Mouse (Mus musculus) heart, adult 2 months (tissue): Measurements from ENCODE around the gene Sost. TPM values are rescaled to one million over a fixed set of nuclear protein-coding genes. Genes with fewer than 3 reads are reported as not detected.

Source experiments
- DNase-seq, 2 experiments: peaks; one replicate each; pipeline ENCODE4 v3.0.0; 2021
- H3K27ac ChIP-seq: fragments of 200-600 bp; 2 replicates; pipeline ENCODE4 v1.8.1; 2022
- H3K27me3 ChIP-seq: fragments of 200-500 bp; 2 replicates; pipeline ENCODE4 v1.6.1; 2012; ENCODE audit warnings: mild to moderate bottlenecking, low read length, inconsistent platforms, mixed read lengths; ENCODE audit not compliant: control insufficient read depth, insufficient read depth
- H3K36me3 ChIP-seq: fragments of 200-500 bp; 2 replicates; pipeline ENCODE4 v1.6.1; 2012; ENCODE audit warnings: low read length, inconsistent platforms; ENCODE audit not compliant: control insufficient read depth, insufficient read depth
- H3K4me1 ChIP-seq: fragments of 200-500 bp; 2 replicates; pipeline ENCODE4 v1.6.1; 2011; ENCODE audit warnings: low read length; ENCODE audit not compliant: control insufficient read depth, insufficient read depth
- H3K4me3 ChIP-seq: fragments of 200-600 bp; 2 replicates; pipeline ENCODE4 v1.8.1; 2022
- H3K79me2 ChIP-seq: fragments of 200-500 bp; replicated peaks from 2 replicates; pipeline ENCODE4 v1.6.1; 2012; ENCODE audit warnings: mild to moderate bottlenecking, inconsistent platforms, low read length, moderate library complexity, mixed read lengths; ENCODE audit not compliant: control insufficient read depth, insufficient read depth
- H3K9ac ChIP-seq: fragments of 200-500 bp; 2 replicates; pipeline ENCODE4 v1.6.1; 2012; ENCODE audit warnings: low read depth, mild to moderate bottlenecking, control low read depth, inconsistent platforms, low read length, mixed read lengths
- CTCF ChIP-seq: fragments of 200-600 bp; IDR thresholded peaks from 2 replicates; pipeline ENCODE4 v1.8.1; 2022; ENCODE audit warnings: antibody characterized with exemption, mild to moderate bottlenecking, moderate library complexity
- EP300 ChIP-seq: fragments of 200-500 bp; IDR thresholded peaks from 2 replicates; pipeline ENCODE4 v1.6.1; 2011; ENCODE audit warnings: low read depth, low read length, control low read depth; ENCODE audit not compliant: insufficient read depth
- POLR2A ChIP-seq: fragments of 200-500 bp; IDR thresholded peaks from 2 replicates; pipeline ENCODE4 v1.6.1; 2011; ENCODE audit warnings: mild to moderate bottlenecking, low read depth, low read length, control low read depth; ENCODE audit not compliant: insufficient read depth
- WGBS: fragments of 180-500 bp; shearing (Covaris S2); methylation state at CpG from one replicate; pipeline ENCODE4 v1.1.7; 2018; 5-methylcytosine and 5-hydroxymethylcytosine counted together
- intact Hi-C: fragments of 180-260 bp; cut with DNase I; formaldehyde crosslinking; loops from one replicate; pipeline ENCODE4 v1.15.1; 2025
- polyA plus RNA-seq: library from polyadenylated mRNA; depleted of rRNA; stranded (reverse); fragments of >200 nt; gene quantifications from 2 replicates; pipeline ENCODE4 v1.2.3, GENCODE M21; 2012
- total RNA-seq, 2 experiments: library from RNA; stranded (reverse); gene quantifications; 2 replicates each; pipeline ENCODE4 v1.2.3; 2021

The Sost gene
- total and polyA plus RNA-seq, 3 experiments, result 2.1 to 7.0 (median 3.2) TPM

- Histone ChIP-seq H3K4me1 (peaks cover 3% of the 10 kb centered on the region), H3K4me3 (no peak overlapping the region), H3K9ac (no peak overlapping the region), H3K36me3 (no peaks in the 10 kb centered on the region), H3K79me2 (no peaks in the 10 kb centered on the region), H3K27me3 (no peaks in the 10 kb centered on the region), H3K27ac (no peak overlapping the region)
- intact Hi-C loops, result no loop called here
- TF ChIP-seq CTCF, result no peak
- TF ChIP-seq POLR2A, result no peak
- TF ChIP-seq EP300, result no peak
- whole genome bisulfite sequencing, result 50% methylated on average over 19 of the region's 19 CpGs
- DNase-seq, result no peak
These were observed 42.3 kb downstream of the Sost start for GRCm38 (mm10) chr11:101924441-101924976.

GRCm38 (mm10) chr11:101923988-101924387 lies 42.8 kb downstream of the Sost start:
- intact Hi-C loops, result no loop called here
- no peaks in the 10 kb centered on the region for H3K36me3 ChIP-seq
- no peaks in the 10 kb centered on the region for H3K79me2 ChIP-seq
- no peak overlapping the region for H3K27ac ChIP-seq
- no peaks in the 10 kb centered on the region for H3K27me3 ChIP-seq
- TF ChIP-seq EP300 (no peak), POLR2A (no peak), CTCF (no peak)
- no peak overlapping the region for H3K9ac ChIP-seq
- WGBS, result 79% methylated on average over 6 of the region's 6 CpGs
- no peak overlapping the region for H3K4me3 ChIP-seq
- DNase-seq, result no peak
- H3K4me1 ChIP-seq, result peaks cover 3% of the 10 kb centered on the region

- Histone ChIP-seq H3K79me2 (no peaks in the 10 kb centered on the region), H3K4me3 (no peak overlapping the region), H3K4me1 (peaks cover 3% of the 10 kb centered on the region), H3K27ac (peak overlapping the region; percentile 24), H3K27me3 (no peaks in the 10 kb centered on the region; the same call in 1 of the 2 replicates), H3K36me3 (no peaks in the 10 kb centered on the region), H3K9ac (no peak overlapping the region)
- DNase-seq, result peak; percentile 34 to 56
- intact Hi-C loops, result no loop called here
- TF ChIP-seq CTCF, result no peak
- no peak for TF ChIP-seq POLR2A
- no peak for TF ChIP-seq EP300
- WGBS, result 54% methylated on average over 12 of the region's 12 CpGs
These were observed 45.4 kb downstream of the Sost start for GRCm38 (mm10) chr11:101921361-101921952.

- Histone ChIP-seq H3K27me3 (no peaks in the 10 kb centered on the region; the same call in 1 of the 2 replicates), H3K79me2 (no peaks in the 10 kb centered on the region), H3K27ac (no peak overlapping the region), H3K36me3 (no peaks in the 10 kb centered on the region), H3K9ac (no peak overlapping the region), H3K4me1 (peaks cover 3% of the 10 kb centered on the region), H3K4me3 (no peak overlapping the region)
- peak; percentile 78 to 88 for DNase-seq
- intact Hi-C loops, result loop anchor here (1.0 kb wide), 1 partner anchor 49 kb away; no protein-coding TSS in a partner anchor
- WGBS, result 2% methylated on average over 6 of the region's 6 CpGs
- peak; percentile 96 for TF ChIP-seq CTCF
- peak; percentile 98 for TF ChIP-seq EP300
- TF ChIP-seq POLR2A, result 0 out of 2 replicates have a peak, but pooled peaks have one; percentile 16
These were observed 47.2 kb downstream of the Sost start for GRCm38 (mm10) chr11:101919660-101920059.

GRCm38 (mm10) chr11:101918609-101919008 lies 48.2 kb downstream of the Sost start:
- Histone ChIP-seq H3K79me2 (no peaks in the 10 kb centered on the region), H3K9ac (no peak overlapping the region), H3K4me1 (peaks cover 3% of the 10 kb centered on the region), H3K27me3 (no peaks in the 10 kb centered on the region; the same call in 1 of the 2 replicates), H3K4me3 (no peak overlapping the region), H3K36me3 (no peaks in the 10 kb centered on the region), H3K27ac (no peak overlapping the region)
- no peak for DNase-seq
- WGBS, result 82% methylated on average over 3 of the region's 3 CpGs
- intact Hi-C loops, result loop anchor here (1.0 kb wide), 1 partner anchor 50 kb away; no protein-coding TSS in a partner anchor
- TF ChIP-seq EP300, result no peak
- no peak for TF ChIP-seq CTCF
- TF ChIP-seq POLR2A, result no peak

- Histone ChIP-seq H3K36me3 (no peaks in the 10 kb centered on the region), H3K27me3 (no peaks in the 10 kb centered on the region; the same call in 1 of the 2 replicates), H3K79me2 (no peaks in the 10 kb centered on the region), H3K4me1 (peaks cover 3% of the 10 kb centered on the region), H3K9ac (no peak overlapping the region), H3K27ac (no peak overlapping the region), H3K4me3 (no peak overlapping the region)
- no peak for DNase-seq
- 75% methylated on average over 3 of the region's 3 CpGs for WGBS
- TF ChIP-seq CTCF (peak; percentile 17; the same call in 1 of the 2 replicates), POLR2A (no peak)
- intact Hi-C loops, result no loop called here
These were observed 50.0 kb downstream of the Sost start for GRCm38 (mm10) chr11:101916772-101917171.
